Mouse (Mus musculus): Measurements from ENCODE around the gene Znrf1.

DNA sequence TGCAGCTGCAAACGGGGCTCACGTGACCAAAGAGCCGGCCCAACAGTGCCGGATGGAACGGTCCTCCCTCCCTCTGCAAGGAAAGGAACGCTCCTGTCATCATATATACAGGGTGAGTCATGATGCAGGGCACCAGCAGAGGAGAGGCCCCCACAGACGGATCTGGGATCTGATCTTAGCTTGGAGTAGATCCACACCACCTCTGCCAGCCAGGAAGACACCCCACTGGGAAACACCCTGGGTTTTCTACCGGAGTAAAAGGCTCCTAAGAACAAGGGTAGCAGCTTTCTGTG is 90.6 kb downstream of the Znrf1 start:
- TF ChIP-seq CTCF (IDR thresholded peaks at IDR 0.05; ENCODE audit: control insufficient read depth, insufficient read depth, low read length) (no peak), POLR2A (IDR thresholded peaks at IDR 0.05; ENCODE audit: borderline replicate concordance, control insufficient read depth, low read depth, low read length) (no peak)
